Mouse (Mus musculus) frontal cortex, postnatal 36 days (tissue): ENCODE data around the gene Anxa5.
A peak's percentile ranks its signal among the peaks of the same experiment; 100 is the strongest.

Source experiments
- DNase-seq, 2 experiments: peaks; one replicate each; pipeline ENCODE4 v3.0.0; 2022; ENCODE audit warnings: low spot score in 2 of 2

Gene Anxa5

DNA sequence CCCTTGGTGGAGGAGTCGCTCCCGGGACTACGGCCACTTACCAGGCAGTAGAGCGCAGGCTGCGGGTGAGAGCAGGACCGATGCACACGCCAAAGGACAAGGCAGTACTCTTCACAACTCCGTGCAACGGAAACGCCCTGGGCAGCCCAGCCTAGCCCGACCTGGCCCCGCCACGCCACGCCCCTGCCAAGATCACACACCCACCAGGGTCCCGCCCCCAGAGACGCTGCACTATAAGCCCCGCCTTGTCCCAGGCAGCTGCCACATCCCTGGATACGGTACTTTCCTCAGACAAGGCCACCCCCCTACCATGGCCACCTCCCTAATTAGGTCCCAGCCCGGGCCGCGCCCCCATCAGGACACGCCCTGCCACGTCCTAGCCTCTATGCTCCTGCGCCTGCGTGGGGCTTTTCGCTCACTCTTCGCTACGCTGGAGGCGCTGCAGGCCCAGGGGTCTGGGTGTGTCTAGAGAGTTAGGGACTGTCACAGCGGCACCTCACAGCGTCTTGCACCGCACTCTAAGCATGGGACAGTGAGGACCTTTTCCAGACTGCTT, at the start of gene Anxa5, which contains the start of gene 1810062G17Rik:
TSS of gene Anxa5 (minus strand) at position 363 of the 556 bp plus-strand sequence.
TSS of gene 1810062G17Rik (plus strand) at position 406 of the 556 bp plus-strand sequence.
- peak; percentile 85 to 91 for DNase-seq

DNA sequence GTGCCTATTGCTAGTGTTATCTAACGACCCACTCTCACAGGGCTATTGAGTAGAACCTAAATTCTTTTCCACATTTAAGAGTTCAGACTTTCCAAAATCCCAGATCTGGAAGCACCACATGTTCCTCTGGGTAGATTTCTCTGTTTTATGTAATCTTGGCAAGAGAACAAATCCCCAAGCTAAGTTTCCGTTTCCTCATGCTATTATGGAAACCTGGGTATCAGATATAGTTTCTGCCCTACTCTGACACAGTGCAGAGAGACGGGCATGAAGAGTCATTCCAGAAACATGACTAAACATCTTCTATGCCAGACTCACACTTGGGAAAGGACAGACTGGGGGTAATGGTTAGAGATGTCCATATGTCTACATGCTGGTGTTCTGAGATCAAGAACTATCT, 48.8 kb upstream of the Anxa5 start:
- peak in 1 of 2 experiments; percentile 41 for DNase-seq

DNA sequence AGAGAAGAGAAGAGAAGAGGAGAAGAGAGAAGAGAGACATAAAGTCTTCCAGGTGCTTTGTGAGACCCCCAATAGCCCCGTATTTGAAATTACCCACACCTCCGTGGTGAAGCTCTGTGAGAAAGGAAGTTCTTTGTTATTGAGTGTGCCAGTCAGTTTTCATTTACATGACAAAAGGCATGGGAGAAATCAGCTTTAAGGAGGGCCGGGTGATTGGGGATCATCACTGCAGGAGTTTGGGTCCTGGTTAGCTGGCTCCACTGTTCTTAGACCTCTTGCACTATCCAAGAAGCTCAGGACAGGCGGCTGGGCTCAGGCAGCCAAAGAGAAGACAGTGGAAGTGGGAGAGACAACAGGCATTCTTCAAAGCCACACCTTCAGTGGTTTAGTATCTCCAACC, 46.4 kb upstream of the Anxa5 start:
- DNase-seq, result no peak

DNA sequence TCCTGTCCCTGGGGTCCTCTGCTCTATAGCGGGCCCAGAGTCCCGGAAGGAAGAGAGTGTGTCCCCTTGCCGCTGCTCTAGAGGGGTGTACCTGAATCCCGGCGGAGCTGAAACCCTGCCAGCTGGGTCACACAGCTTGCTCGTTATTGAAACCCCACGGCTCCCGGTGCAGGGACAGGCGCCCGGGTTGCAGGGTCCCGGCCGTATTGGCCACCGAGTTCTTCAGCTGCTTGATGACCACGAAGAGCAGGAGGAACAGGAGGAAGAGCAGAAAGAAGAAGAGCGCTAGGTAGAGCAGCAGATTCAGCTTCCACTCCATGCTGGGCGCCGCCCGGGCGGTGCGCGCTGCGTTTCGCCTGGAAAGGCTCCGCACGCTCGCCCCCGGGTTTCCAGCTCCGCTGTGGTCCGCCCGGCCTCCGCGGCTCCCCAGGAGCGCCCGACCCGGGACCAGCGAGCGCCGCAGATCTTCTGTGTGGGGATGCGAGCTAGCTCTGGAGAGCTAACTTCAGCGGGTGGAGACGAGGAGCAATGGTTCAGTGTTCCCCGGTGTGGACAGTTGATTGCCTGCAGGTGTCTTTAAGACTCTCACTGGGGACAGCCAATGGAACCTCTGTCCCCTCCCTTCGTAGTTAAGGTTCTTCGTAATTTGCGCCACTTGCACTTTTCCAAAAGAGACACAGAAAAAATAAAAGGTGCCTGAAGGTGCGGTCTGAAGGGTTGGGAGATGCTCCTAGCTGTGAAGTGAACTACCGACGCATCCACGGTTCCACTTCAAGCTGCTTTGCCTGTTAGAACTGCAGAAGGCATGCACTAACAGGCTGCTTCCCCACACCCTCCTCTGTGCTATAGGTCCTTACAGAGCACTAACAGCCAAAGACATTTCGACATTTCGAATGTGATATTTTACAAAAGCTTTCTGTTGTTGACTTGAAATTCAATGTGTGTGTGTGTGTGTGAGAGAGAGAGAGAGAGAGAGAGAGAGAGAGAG, 45.7 kb upstream of the Anxa5 start, which contains the start of gene Gm11549:
TSS of gene Gm11549 (minus strand) at position 741 of the 988 bp plus-strand sequence.
- peak; percentile 62 to 70 for DNase-seq

DNA sequence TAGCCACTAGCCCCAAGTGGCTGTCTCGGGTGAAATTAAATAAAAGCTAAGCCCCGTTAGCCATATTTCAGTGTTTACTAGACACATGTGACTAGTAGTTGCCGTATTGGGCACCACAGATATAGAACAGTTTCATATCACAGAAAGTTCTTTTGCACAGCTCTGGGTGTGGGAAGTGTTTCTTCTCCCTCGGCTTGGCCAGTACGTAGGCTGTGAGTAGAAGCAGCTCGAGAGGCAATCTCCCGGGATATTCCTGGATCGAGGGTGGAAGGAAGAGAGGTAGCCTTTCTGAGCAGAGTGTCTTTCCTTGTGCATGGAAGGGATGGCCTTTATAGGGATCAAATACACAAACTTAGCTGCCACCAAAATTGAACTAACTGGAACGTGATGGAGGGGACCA, 40.5 kb upstream of the Anxa5 start:
- peak; percentile 60 to 83 for DNase-seq

DNA sequence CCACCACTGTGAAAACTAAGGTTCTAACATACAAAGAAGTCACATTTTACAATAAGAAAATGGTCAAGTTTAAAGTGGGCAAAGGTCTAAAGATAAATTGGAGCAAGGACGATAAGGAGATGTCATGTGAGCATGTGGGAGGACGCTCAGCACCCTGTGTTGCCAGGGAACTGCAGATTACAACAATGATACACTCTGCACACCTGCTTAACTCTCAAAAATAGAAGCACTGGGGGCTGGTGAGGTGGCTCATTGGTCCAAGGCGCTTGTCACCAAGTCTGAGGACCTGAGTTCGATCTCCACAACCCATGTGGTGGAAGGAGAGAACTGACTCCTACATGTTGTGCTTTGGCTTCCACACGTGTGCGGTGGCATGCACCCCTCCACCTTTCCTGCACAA, 35.8 kb upstream of the Anxa5 start:
- no peak for DNase-seq

DNA sequence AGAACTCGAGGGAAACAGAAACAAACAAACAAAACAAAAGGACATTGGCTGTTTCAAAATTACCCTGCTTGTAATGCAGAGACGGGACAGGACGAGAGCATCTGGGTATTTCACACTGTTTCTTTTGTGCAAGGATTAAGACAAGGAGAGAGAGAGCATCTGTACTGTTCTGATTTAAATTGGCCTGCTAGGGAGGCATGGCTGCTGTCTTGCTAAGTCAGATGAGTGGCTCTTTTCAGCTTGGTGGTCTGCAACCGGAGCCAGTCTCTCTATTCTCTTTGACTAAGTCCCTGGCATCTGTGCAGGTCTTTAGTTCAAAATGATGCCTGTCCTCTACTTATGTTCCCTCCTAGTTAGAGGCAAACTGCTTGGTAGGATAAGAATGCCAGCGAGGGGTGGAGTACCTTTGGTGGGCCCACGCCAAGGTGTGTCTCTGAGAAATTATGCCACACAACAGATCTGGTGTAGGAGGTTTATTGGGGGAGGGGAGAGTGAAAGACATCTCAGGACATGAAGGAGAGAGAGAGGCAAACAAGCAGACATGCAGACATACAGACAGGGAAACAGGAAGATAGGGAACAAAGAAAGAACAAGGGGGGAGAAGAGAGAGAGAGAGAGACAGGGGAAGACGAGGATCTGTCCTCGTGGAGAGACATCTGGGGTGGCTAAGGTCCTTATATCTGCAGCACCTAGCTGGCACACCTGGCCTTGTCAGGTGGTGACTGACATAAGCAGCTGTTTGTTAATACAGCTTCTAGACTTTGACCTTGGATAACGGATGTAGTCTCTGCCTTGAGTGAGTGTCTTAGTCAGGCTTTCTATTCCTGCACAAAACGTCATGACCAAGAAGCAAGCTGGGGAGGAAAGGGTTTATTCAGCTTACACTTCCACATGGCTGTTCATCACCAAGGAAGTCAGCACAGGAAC, 30.4 kb upstream of the Anxa5 start:
- no peak for DNase-seq

DNA sequence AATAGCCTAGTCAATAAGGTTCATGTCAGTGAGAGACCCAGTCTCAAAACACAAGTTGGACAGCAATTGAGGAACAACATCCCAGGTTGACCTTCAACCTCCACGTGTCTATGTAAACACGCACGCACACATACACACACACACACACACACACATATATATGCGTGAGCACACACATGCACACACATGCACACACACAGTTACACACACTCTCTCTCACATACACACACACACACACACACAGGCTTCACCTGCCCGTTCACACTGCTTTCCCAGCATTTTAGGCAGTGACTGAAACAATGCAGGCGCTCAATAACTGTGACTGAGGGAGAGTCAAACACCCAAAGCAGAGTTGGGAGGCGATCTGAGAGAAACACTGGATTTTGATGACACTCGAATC, 29.6 kb upstream of the Anxa5 start:
- DNase-seq, result no peak

DNA sequence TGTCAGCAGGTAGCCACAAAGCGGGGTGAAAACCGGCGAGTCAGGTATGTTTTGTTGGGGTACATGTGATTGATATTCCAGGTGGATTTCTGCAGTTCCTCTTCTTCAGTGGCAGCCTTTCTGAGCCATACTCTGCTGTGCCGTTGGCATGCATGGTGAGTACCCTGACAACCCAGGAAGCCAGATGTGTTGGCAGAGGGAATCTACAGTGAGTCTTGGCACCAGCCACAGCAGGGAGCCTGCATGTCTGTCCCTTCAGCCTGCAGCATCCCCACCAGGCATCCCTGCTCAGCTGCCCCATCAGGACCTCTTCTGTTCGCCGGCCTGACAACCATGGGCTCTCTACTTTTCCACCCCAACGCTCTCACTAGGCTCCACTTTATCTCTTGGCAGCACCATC, 25.9 kb upstream of the Anxa5 start:
- no peak for DNase-seq

DNA sequence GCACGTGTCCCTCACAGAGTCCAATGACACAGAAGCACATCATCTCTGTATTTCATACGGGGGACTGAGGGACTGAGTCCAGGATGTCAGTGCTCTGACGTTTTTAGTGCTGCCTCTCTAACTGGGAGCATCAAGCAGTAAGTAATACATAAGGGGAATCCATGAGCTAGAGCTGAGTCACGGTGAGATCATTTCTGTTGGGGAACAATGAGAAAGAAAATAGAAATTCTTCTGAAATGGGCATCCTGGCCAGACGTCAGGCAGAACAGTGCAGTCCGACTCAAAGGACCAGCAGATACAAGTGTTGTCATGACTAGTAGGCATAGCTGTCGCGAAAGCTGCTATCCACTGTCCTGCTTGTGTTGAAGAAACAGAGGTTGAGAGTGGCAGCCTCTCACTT, 25.3 kb upstream of the Anxa5 start:
- DNase-seq, result no peak

DNA sequence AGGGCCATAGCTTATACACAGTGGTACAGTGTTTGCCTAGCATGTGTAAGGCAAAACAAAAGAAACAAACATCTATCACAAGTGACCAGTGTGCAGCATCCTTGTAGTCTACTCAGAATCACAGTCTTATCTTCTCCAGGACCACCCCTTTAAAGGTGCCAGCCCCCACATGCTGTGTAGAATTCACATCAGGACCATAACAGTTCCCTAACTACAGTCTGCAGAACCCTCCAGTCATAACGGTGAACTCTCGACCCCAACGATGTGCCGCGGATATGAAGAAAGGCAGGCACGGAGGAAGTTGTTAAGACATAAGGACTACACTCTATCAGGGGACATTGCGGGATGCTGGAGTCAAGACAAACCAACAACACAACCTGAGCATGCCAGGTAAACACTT, 23.7 kb upstream of the Anxa5 start:
- DNase-seq, result no peak

DNA sequence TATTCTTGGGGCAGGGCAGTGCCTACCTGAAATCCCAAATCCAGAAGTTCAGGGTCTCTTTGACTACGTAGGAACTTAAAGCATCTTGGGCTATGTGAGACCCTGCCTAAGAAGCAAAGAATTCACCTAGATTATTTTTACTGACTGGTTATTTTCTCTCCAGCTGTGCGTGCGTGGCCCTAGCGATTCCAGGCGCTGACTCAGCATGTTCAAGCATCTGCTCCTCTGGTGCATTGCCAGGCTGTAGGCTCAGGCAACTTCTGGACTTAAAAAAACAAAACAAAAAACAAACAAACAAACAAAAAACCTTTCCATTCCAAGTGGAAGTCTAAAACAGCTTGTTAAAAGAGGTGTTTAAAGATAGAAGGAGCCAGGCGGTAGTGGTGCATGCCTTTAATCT, 22.5 kb upstream of the Anxa5 start:
- no peak for DNase-seq

DNA sequence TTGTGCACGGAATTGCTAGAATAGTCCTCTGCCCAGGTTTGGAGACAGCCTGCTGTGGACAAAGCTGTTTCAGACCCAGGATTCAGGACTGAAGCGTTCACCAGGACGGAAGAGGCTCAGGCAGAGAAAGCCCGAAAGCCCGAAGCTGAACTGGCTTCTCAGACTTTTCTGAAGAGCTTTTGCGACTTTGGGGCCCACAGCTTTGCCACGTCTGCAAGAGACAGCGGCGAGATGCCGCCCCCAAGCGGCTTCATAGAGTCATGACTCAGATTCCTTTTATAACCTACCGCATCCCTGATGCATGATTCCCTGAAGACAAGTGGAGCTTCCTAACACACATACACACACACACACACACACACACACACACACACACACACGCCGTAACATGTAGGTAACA, 21.1 kb upstream of the Anxa5 start:
- DNase-seq, result peak; percentile 61 to 82

DNA sequence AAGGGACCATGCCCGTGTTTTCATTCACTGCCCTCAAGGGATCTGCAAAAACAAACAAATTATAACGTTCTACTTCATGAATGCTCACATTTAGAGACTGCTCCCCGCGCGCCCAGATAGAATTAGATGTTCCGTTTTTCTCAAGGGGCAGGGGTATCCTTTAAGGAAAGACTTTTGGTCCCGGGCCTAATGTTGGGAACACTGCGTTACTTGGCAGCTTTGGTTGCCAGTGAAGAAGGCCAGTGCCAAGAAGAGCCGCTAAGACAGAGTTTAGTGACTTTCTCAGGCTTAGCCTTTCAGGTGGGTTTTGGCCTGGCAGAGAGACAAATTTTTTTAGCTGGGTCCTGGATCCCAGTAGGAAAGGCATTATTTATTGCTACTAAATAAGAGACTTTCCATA, 20.6 kb upstream of the Anxa5 start:
- DNase-seq, result no peak

DNA sequence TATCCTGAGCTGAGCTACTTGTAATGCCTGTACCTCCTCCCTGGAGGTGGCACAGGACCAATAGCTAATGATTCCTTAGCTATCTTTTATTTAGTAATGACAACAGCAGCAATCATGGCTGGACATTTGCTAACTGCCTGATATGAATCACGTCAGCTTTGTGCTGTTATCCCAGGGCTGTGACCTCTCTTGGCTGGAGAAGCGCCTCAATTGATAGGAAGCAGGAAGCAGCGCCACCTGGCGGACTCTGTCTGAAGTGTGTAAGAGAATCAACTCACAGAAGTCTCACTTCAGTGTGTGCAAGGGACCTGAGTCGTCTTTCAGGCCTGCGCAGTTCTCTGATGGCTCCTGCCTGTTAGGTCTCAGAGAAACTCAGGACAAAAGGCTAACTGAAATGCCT, 19.7 kb upstream of the Anxa5 start:
- DNase-seq, result peak; percentile 83 to 89

DNA sequence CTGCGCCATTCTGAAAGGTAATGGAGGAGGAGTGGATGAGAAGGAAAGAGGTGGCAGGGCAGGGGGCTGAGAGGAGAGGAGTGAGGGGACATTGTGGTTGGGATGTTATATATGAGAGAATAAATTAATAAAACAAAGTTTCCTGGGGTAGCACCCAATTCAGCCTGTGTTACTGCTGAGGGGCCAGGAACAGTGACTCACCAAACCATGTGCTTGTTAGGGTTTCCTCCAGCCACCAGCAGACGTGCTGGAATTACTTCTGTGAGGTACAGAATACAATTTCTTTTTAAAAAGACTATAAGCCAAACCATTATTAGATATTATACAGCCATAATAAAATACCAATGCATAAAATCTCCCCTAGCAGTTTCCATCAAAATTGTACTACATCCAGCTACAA, 18.9 kb upstream of the Anxa5 start:
- DNase-seq, result no peak

DNA sequence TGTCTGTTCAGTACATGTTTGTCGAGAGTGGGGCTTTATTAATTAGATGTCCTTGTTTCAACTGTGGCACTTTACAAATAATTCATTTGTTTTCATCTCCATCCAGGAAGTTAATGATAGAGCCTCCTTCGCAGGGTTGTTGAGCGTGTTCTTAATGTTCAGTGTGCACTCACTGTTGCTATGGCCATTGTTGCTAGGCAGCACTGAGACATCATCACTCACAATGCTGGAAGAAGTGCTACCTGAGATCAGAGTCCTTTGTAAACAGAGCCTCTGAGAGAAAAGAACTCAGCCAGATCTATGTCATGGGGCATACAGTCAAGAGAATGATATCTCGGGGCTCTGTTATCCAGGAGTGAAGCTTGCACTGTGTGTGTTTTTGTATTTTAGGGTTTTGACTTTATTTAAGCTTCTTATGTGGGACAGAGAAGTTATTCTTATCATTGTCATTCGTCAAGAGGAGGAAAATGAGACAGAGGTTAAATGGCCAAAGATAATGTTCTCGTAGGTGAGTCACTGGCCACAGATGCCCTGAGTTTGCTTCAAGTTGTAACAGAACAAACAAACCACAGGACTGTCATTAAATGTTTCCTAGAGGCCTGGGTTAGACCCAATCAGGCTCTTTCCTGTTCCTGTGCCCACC, 18.1 kb upstream of the Anxa5 start:
- no peak for DNase-seq

DNA sequence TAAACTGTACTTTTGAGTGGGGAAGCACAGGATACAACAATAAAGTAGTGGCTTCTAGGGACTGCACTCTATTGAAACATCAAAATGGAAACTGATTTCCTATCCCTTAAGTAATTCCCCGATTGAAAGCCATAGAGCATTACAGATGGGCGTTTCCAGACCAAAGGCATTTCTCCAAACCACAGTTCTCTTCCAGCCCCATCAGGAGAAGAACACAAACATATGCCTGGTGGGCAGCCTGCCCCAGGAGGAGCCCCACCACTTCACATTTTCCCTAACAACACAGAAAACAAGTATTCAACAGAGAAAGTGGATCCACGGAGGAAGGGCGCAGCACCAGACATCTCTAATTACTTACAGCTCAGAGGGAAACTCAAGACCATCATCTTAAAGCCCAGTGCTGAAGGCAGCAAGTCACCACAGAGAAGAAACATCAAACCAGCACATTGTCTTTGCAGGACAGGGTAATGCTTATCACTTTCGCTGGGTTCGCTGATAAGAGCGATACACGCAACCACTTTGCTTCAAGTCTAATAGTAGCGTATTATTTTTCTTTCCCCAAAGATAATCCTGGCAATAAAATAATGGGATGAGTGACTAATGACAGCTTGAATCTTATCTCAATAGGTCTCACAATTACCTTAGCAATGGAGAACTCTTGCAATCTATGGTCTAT, 17.2 kb upstream of the Anxa5 start:
- DNase-seq, result no peak

DNA sequence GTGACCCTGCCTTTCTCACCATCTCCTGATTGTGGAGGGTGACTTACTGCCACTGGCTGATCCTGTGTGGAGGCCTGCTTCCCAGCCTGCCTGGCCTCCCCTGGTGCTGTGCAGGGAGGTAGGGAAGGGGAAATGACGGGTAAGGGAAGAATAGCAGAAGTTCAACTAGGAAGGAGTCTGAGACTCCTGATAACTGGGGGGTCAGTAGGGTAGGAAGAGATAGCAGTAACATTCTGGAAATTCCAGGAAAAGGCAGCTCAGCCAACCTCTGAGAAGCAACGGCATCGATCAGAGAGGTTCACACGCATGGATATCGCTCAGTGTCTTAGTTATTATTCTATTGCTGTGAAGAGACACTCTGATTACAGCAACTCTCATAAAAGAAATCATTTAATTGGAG, 15.8 kb upstream of the Anxa5 start:
- no peak for DNase-seq

DNA sequence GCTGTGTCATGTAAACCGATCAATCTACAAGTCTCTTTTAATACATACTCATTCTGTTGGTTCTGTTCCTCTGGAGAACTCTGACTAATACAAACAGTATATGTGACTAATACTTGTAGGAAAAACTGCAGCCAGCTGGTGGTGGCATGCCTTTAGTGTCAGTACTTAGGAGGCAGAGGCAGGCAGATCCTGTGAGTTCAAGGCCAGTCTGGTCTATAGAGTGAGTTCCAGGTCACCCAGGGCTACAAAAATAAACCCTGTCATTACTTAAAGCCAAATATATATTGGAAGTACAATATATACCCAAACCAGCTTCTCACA, 13.9 kb upstream of the Anxa5 start:
- no peak for DNase-seq
